Mouse (Mus musculus): ENCODE data around the gene Plekhg3. TPM values are rescaled to one million over a fixed set of nuclear protein-coding genes. Genes with fewer than 3 reads are reported as not detected.

The Plekhg3 gene
- polyA plus RNA-seq, 1 experiment: 28.5 TPM

DNA sequence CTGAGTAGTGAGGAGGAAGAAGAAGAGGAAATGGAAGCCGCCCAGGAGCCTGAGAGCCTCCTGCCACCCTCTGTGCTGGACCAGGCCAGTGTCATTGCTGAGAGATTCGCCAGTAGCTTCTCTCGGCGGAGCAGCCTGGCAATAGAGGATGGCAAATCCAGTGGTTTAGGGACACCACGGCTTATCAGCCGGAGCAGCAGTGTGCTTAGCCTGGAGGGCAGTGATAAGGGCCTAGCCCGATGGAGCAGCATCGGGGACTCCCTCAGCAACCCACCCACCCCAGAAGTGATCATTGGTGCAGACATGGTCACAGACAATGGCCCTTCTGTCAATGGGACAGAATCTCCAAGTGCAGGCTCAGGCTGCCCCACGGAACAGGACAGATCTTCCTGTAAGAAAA lies 45.4 kb downstream of the Plekhg3 start:
- no peak for TF ChIP-seq EP300 (IDR thresholded peaks at IDR 0.05; ENCODE audit: insufficient read depth, low read depth, low read length)
- TF ChIP-seq POLR2A (IDR thresholded peaks at IDR 0.05; ENCODE audit: insufficient read depth, low read length): no peak
- no peak for TF ChIP-seq CTCF (IDR thresholded peaks at IDR 0.05; ENCODE audit: low read depth, low read length)
- H3K36me3 ChIP-seq (ENCODE audit: control insufficient read depth, insufficient read depth, low read length, poor library complexity, severe bottlenecking): peaks cover 6% of the 10 kb centered on the region
- H3K27me3 ChIP-seq (ENCODE audit: control insufficient read depth, insufficient read depth, low read length, poor library complexity, severe bottlenecking): no peaks in the 10 kb centered on the region
- no peak overlapping the region for H3K4me3 ChIP-seq (ENCODE audit: low read depth, low read length)
- H3K27ac ChIP-seq (ENCODE audit: insufficient read depth, low read length): no peak overlapping the region
- peaks cover under 1% of the 10 kb centered on the region for H3K4me1 ChIP-seq (ENCODE audit: control insufficient read depth, insufficient read depth, low read length)
- no peak overlapping the region for H3K9ac ChIP-seq (ENCODE audit: low read depth, poor library complexity, severe bottlenecking)
- no peaks in the 10 kb centered on the region for H3K9me3 ChIP-seq (replicated peaks; ENCODE audit: control insufficient read depth, insufficient read depth, low read length, poor library complexity, severe bottlenecking)

DNA sequence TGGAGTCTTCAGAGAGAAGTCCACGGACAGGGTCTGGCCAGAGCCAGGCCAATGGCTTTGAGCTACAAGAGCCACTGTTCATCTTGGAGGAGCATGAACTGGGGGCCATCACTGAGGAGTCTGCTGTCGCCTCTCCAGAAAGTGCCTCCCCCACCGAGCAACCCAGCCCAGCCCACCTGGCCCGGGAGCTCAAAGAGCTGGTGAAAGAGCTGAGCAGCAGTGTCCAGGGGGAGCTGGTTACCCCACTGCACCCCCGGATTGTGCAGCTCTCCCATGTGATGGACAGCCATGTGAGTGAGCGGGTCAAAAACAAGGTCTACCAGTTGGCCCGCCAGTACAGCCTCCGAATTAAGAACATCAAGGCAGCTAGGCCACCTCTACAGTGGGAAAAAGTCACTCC lies 46.1 kb downstream of the Plekhg3 start:
- Histone ChIP-seq H3K4me3 (ENCODE audit: low read depth, low read length) (no peak overlapping the region), H3K36me3 (ENCODE audit: control insufficient read depth, insufficient read depth, low read length, poor library complexity, severe bottlenecking) (peaks cover 6% of the 10 kb centered on the region), H3K9me3 (replicated peaks; ENCODE audit: control insufficient read depth, insufficient read depth, low read length, poor library complexity, severe bottlenecking) (no peaks in the 10 kb centered on the region), H3K27ac (ENCODE audit: insufficient read depth, low read length) (no peak overlapping the region), H3K4me1 (ENCODE audit: control insufficient read depth, insufficient read depth, low read length) (no peaks in the 10 kb centered on the region), H3K9ac (ENCODE audit: low read depth, poor library complexity, severe bottlenecking) (no peak overlapping the region), H3K27me3 (ENCODE audit: control insufficient read depth, insufficient read depth, low read length, poor library complexity, severe bottlenecking) (no peaks in the 10 kb centered on the region)
- TF ChIP-seq POLR2A (IDR thresholded peaks at IDR 0.05; ENCODE audit: insufficient read depth, low read length) (no peak), EP300 (IDR thresholded peaks at IDR 0.05; ENCODE audit: insufficient read depth, low read depth, low read length) (no peak), CTCF (IDR thresholded peaks at IDR 0.05; ENCODE audit: low read depth, low read length) (no peak)

DNA sequence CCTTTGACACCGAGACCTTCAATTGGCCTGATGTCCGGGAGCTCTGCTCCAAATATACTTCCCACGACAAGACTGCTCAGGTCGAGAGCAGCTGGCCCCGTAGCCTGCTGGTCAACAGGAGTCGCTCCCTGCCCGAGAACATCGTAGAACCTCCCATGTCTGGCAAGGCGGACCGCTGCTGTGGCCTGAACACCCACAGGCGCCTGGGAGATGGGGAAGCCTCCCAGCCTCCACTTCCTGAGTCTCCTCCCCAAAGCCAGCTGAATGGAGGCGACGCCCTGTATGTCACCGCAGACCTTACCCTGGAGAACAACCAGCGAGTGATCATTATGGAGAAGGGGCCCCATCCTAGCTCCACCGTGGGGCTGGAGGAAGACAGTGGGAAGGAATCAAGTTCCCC lies 47.2 kb downstream of the Plekhg3 start:
- Histone ChIP-seq H3K4me1 (ENCODE audit: control insufficient read depth, insufficient read depth, low read length) (no peaks in the 10 kb centered on the region), H3K36me3 (ENCODE audit: control insufficient read depth, insufficient read depth, low read length, poor library complexity, severe bottlenecking) (peaks cover 6% of the 10 kb centered on the region), H3K4me3 (ENCODE audit: low read depth, low read length) (no peak overlapping the region), H3K27ac (ENCODE audit: insufficient read depth, low read length) (no peak overlapping the region), H3K9me3 (replicated peaks; ENCODE audit: control insufficient read depth, insufficient read depth, low read length, poor library complexity, severe bottlenecking) (no peaks in the 10 kb centered on the region), H3K27me3 (ENCODE audit: control insufficient read depth, insufficient read depth, low read length, poor library complexity, severe bottlenecking) (no peaks in the 10 kb centered on the region), H3K9ac (ENCODE audit: low read depth, poor library complexity, severe bottlenecking) (no peak overlapping the region)
- no peak for TF ChIP-seq EP300 (IDR thresholded peaks at IDR 0.05; ENCODE audit: insufficient read depth, low read depth, low read length)
- TF ChIP-seq CTCF (IDR thresholded peaks at IDR 0.05; ENCODE audit: low read depth, low read length): no peak
- no peak for TF ChIP-seq POLR2A (IDR thresholded peaks at IDR 0.05; ENCODE audit: insufficient read depth, low read length)

DNA sequence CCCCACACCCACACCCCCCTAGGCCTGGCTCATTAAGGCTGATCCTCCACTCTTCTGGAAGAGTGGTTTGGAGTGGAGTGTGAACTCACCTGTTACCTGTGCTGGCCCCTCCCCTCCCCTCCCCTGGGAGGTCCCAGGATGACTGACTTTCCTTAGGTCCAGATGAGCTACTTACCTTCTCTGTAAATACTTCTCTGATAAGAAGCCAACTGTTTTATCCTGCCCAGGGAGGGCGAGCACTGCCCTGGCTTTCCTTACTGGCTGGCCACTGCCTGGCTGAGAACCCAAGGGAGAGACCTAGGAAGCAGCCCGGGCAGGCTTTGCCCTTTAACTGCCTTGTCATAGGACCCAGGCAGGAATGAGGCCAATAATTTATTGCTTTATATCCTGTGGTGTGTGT lies 47.8 kb downstream of the Plekhg3 start:
- H3K9ac ChIP-seq (ENCODE audit: low read depth, poor library complexity, severe bottlenecking): no peak overlapping the region
- H3K27me3 ChIP-seq (ENCODE audit: control insufficient read depth, insufficient read depth, low read length, poor library complexity, severe bottlenecking): no peaks in the 10 kb centered on the region
- peaks cover 6% of the 10 kb centered on the region for H3K36me3 ChIP-seq (ENCODE audit: control insufficient read depth, insufficient read depth, low read length, poor library complexity, severe bottlenecking)
- TF ChIP-seq EP300 (IDR thresholded peaks at IDR 0.05; ENCODE audit: insufficient read depth, low read depth, low read length): no peak
- no peak for TF ChIP-seq CTCF (IDR thresholded peaks at IDR 0.05; ENCODE audit: low read depth, low read length)
- no peak for TF ChIP-seq POLR2A (IDR thresholded peaks at IDR 0.05; ENCODE audit: insufficient read depth, low read length)
- H3K4me3 ChIP-seq (ENCODE audit: low read depth, low read length): no peak overlapping the region
- no peaks in the 10 kb centered on the region for H3K9me3 ChIP-seq (replicated peaks; ENCODE audit: control insufficient read depth, insufficient read depth, low read length, poor library complexity, severe bottlenecking)
- H3K4me1 ChIP-seq (ENCODE audit: control insufficient read depth, insufficient read depth, low read length): no peaks in the 10 kb centered on the region
- no peak overlapping the region for H3K27ac ChIP-seq (ENCODE audit: insufficient read depth, low read length)

DNA sequence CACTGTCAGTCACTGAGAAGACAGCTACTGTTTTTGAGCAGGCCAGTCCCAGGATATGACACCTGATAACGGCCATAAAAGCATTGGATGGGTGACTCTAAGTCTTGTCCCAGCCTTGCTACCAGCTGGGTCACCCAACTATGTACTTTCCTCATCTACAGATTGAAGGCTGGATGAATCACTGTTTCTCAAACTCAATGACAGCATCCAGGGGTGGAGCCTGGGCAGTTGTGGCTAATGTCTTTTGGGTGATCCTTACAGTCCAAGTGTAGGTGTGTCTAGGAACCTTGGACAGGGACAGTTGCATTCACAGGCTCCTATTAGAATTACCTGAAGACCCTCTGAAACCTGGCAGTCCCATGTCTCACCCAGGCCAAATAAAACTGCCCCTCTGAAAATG lies 49.1 kb downstream of the Plekhg3 start:
- H3K4me3 ChIP-seq (ENCODE audit: low read depth, low read length): no peak overlapping the region
- H3K9me3 ChIP-seq (replicated peaks; ENCODE audit: control insufficient read depth, insufficient read depth, low read length, poor library complexity, severe bottlenecking): 0 out of 2 replicates have a peak, but pooled peaks cover under 1% of the 10 kb centered on the region
- no peak overlapping the region for H3K27ac ChIP-seq (ENCODE audit: insufficient read depth, low read length)
- H3K4me1 ChIP-seq (ENCODE audit: control insufficient read depth, insufficient read depth, low read length): no peaks in the 10 kb centered on the region
- TF ChIP-seq POLR2A (IDR thresholded peaks at IDR 0.05; ENCODE audit: insufficient read depth, low read length) (no peak), EP300 (IDR thresholded peaks at IDR 0.05; ENCODE audit: insufficient read depth, low read depth, low read length) (no peak), CTCF (IDR thresholded peaks at IDR 0.05; ENCODE audit: low read depth, low read length) (no peak)
- H3K27me3 ChIP-seq (ENCODE audit: control insufficient read depth, insufficient read depth, low read length, poor library complexity, severe bottlenecking): no peaks in the 10 kb centered on the region
- peaks cover 6% of the 10 kb centered on the region for H3K36me3 ChIP-seq (ENCODE audit: control insufficient read depth, insufficient read depth, low read length, poor library complexity, severe bottlenecking)
- H3K9ac ChIP-seq (ENCODE audit: low read depth, poor library complexity, severe bottlenecking): no peak overlapping the region

GRCm38 (mm10) chr12:76582139-76582538 lies 51.4 kb downstream of the Plekhg3 start:
- Histone ChIP-seq H3K4me1 (ENCODE audit: control insufficient read depth, insufficient read depth, low read length) (no peaks in the 10 kb centered on the region), H3K9me3 (replicated peaks; ENCODE audit: control insufficient read depth, insufficient read depth, low read length, poor library complexity, severe bottlenecking) (0 out of 2 replicates have a peak, but pooled peaks cover 4% of the 10 kb centered on the region), H3K27ac (ENCODE audit: insufficient read depth, low read length) (no peak overlapping the region), H3K27me3 (ENCODE audit: control insufficient read depth, insufficient read depth, low read length, poor library complexity, severe bottlenecking) (no peaks in the 10 kb centered on the region), H3K9ac (ENCODE audit: low read depth, poor library complexity, severe bottlenecking) (no peak overlapping the region), H3K36me3 (ENCODE audit: control insufficient read depth, insufficient read depth, low read length, poor library complexity, severe bottlenecking) (no peaks in the 10 kb centered on the region; the same call in 1 of the 2 replicates), H3K4me3 (ENCODE audit: low read depth, low read length) (no peak overlapping the region)
- no peak for TF ChIP-seq EP300 (IDR thresholded peaks at IDR 0.05; ENCODE audit: insufficient read depth, low read depth, low read length)
- no peak for TF ChIP-seq POLR2A (IDR thresholded peaks at IDR 0.05; ENCODE audit: insufficient read depth, low read length)
- TF ChIP-seq CTCF (IDR thresholded peaks at IDR 0.05; ENCODE audit: low read depth, low read length): no peak
